Mouse (Mus musculus) 3T3-L1 (cell line): ENCODE measurements around the gene Ctnnb1.

Source experiments
- DNase-seq: peaks from one replicate; pipeline ENCODE4 v3.0.0-alpha.2; 2015; ENCODE audit warnings: low read depth, low spot score

The Ctnnb1 gene

GRCm38 (mm10) chr9:120961969-120962700 is 33.1 kb downstream of the Ctnnb1 start:
- peak; percentile 79 for DNase-seq

- DNase-seq = no peak
Observed at GRCm38 (mm10) chr9:120963104-120963503, 34.1 kb downstream of the Ctnnb1 start.

DNA sequence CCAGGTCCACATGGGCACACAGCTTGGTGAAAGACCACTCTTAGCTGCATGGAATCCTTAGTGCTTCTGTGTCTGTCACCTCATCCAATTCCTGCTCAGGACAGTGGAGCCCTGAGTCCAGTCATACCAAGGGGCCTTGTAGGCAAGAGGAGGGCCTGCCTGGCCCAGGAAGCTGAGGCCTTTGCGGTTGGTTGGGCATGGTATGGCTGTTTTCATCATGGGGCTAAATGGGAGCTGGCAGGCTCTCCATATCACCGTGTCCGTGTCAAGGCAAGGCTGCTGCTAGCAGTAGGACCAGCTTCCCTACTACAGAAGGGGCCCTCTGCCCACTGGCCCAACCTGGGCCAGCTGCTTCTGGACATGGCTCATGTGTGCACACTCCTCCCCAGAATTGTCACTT is 34.7 kb downstream of the Ctnnb1 start:
- no peak for DNase-seq

GRCm38 (mm10) chr9:120964224-120964623 is 35.2 kb downstream of the Ctnnb1 start:
- no peak for DNase-seq

DNA sequence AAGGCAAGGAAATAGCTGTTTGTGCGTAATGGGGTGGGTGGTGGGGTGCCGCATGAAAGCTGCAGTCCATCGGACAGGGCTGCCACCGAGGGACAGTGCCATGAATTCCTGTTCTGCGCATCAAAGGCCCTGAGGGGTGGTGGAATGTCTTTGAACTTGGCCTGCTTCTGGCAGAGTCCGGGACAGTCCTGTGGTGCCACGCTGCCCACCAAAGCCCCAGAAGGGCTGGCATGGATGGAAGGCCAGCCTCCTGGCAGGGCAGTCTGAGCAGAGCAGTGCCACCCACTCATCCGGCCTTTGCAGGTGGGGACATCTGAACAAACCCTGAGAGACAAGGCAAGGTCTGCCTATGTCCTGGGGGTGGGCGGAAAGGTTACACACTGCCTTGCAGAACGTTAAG is 36.0 kb downstream of the Ctnnb1 start:
- DNase-seq = no peak

DNA sequence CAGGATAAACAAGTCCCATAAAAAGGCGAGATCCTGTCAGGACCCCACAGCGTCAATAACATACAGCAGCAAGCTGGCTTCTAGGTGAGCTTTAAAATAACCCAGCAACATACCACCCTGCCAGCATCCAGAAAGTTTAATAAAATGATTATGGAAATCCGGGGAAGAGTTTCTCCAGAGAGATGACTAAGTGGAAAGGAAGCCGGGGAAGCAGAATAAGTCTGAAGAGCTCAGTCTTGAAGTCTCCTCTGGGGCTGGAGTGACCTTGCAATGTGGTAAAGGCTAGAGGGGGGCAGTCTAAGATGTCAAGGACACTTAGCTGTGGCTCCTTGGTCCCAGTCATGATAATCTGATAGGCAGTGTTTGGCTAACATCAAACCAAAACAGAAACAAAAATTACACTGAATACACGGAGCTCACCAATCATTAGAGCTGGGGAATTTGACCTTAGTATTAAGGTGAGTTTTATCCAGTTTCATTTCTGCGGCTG is 44.1 kb downstream of the Ctnnb1 start:
- peak; percentile 75 for DNase-seq

GRCm38 (mm10) chr9:120974209-120974608 is 45.2 kb downstream of the Ctnnb1 start:
- DNase-seq = no peak

GRCm38 (mm10) chr9:120976158-120976557 is 47.1 kb downstream of the Ctnnb1 start:
- peak; percentile 80 for DNase-seq

GRCm38 (mm10) chr9:120976856-120977255 is 47.8 kb downstream of the Ctnnb1 start:
- no peak for DNase-seq

DNA sequence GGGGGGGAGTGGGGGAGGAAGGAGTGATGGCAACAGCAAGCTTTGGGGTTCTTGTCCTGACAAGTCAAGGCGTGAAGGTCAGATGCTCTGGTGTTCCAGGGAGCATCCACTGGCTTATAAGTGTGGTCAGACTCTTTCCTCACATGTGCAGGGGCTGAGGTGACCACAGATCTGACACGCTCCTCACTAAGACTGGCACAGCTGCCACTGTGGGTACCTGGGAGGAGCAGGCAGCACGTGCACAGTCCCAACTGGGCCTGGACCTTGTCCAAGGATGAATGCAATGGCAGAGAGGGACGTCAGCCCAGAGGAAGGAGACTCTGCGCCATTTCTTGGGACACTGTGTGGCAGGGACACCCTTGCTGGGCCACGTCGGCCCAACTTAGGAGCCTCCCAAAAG is 52.8 kb downstream of the Ctnnb1 start:
- DNase-seq = no peak

GRCm38 (mm10) chr9:120983849-120984248 is 54.8 kb downstream of the Ctnnb1 start:
- no peak for DNase-seq

- DNase-seq = no peak
Observed at GRCm38 (mm10) chr9:120984509-120984908, 55.5 kb downstream of the Ctnnb1 start.

DNA sequence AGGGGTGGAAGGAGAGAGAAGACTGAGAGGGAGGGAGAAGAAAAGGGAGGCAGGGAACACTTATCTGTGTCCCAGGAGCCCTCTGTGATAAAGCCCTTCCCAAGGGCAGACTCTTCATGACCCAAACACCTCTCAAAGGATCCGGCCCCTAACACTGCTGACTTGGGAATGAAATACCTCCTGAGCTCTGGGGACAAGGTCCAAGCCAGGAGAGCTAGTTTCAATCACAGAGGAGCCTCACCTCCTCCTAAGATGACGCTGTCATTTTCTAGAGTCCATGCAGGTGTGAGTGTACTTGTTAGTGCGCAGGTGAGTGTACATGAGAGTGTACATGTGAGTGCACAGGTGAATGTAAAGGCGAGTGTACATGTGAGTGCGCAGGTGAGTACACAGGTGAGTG is 56.0 kb downstream of the Ctnnb1 start:
- no peak for DNase-seq

- DNase-seq = no peak
Observed at GRCm38 (mm10) chr9:120985524-120985923, 56.5 kb downstream of the Ctnnb1 start.

DNA sequence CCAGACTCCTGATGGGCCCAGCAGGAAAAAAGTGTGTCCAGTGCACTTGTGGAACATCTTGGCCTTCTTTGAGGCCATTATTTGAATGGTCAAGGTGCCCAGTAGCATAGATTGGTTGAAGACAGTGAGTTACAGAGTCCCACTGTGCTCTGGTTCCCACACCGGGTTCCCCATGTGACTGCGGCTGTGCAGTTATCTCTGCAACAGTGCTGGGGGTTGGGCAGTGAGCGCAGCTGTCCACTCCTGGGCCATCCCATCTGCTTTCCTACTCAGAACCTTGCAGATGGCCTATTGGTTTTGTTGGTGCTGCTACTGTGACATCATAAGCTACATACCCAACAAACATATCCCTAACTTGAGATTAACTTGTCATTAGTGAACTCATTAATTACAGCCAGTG is 57.2 kb downstream of the Ctnnb1 start:
- no peak for DNase-seq

DNA sequence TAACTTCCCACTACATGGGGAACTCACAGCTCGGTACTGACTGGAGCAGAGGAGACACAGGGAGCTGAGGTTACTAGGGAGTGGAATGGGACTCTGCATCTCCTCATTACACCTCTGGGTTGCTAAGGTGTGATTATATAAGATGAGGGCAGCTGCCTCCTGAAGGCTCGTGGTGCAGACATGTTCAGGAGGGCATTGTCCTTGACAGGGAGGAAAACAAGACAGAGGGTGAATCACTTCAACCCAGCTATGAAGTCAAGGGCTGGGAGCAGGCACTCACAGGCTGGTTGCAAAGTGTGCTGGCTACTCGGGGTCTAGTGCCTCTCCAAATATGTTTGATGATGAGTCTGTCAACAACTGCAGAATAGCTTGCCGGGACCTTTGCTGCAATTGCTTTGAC is 58.0 kb downstream of the Ctnnb1 start:
- no peak for DNase-seq

DNA sequence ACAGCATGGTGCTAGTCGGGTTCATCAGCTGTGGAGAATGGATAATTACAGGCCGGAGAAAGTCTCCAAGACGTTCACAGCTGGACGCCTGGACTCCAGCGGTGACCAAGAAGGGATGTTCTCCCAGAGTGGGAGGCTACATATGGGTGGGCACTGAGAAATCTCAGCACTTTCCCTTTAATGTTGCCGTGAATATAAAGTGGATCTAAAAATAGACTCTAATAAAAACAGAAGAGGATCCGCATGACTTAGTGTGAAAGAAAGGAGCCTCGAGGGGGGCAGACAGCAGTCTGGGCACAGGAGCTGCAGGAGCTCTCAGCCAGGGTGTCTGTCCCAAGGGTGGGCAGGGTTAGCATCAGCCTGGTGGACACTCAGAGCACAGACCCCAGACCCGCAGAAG is 59.1 kb downstream of the Ctnnb1 start:
- DNase-seq = no peak

DNA sequence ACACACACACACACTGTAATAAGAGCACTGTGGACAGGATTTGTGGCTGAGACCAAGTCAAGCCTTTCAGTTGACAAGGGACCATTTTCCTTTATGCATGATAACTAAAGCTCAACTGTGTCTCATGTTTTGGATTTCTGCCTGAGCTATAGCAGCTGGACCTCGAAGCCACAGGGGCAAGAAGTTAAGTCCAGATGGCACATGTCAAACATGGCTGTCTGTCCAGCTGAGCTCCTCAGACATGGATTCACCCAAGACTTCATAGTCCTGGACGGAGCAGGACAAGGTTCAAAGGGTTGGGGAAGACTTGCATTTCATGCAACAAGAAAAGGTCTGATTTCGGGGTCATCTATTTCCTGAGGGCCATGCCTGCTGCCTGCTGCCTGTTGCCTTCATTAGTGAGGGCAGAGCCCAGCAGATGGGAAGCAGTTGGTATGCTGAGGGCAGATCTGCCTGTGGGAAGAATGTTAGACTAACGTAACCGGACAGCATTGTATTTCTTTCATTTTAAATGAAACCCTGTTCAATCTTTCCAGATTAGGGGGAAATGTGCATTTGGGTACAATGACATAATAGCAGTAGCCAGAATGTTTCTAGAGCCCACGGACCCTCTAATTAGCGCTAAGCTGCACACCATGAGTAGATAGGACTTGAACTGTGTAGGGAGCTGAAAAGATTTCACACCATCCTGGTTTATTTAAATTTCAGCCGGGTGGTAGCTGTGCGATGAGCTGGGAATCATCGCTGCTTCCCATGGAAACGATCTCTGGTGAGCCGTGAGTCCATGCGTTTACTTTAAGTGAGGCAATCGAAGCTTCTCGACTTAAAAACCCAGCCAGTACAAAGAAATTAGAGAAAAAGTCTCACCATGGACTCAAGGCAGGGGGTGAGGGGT is 61.0 kb downstream of the Ctnnb1 start:
- DNase-seq = no peak

GRCm38 (mm10) chr9:120991801-120992200 is 62.8 kb downstream of the Ctnnb1 start:
- no peak for DNase-seq

DNA sequence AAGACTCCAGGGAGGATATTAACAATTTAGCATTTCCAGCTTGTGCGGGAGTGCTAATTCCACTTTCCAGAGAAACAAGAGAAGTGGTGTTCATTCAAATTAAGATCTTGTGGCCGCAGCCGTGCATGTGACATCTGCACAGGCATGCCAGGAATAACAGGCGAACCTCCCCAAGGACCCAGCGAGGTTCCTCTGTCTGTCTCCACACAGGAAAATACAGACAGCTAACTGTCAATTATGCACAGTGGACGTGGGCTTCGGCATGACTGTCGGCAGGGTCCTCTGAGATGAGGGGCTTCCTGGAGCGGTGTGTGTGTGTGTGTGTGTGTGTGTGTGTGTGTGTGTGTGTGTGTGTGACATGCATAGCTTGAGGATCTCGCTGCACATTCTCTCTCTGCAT is 64.0 kb downstream of the Ctnnb1 start:
- DNase-seq = no peak

- DNase-seq = no peak
Observed at GRCm38 (mm10) chr9:120994223-120995155, 65.5 kb downstream of the Ctnnb1 start.

GRCm38 (mm10) chr9:120998696-120999095 is 69.7 kb downstream of the Ctnnb1 start:
- DNase-seq = no peak
